Mouse (Mus musculus) neural tube, embryonic 11.5 days (tissue): ENCODE measurements around the gene Rab26. TPM values are rescaled to one million over a fixed set of nuclear protein-coding genes. Genes with fewer than 3 reads are reported as not detected.

Experiments
- ATAC-seq: fragments of 200-750 bp; cut with Nextera tagmentation; 2 replicates; pipeline ENCODE4 v1.8.0; 2017; ENCODE audit warnings: moderate number of reproducible peaks, mild to moderate bottlenecking, moderate TSS enrichment, moderate library complexity; ENCODE audit not compliant: insufficient read depth, low FRiP score, low TSS enrichment
- DNase-seq: peaks from one replicate; pipeline ENCODE4 v3.0.0-alpha.2; 2015; ENCODE audit warnings: low spot score
- H3K27ac ChIP-seq: fragments of 300-500 bp; sonication (generic); 2 replicates; pipeline ENCODE4 v1.5.1; 2014; ENCODE audit warnings: low read depth, mild to moderate bottlenecking, low read length
- H3K27me3 ChIP-seq: fragments of 300-500 bp; sonication (generic); 2 replicates; pipeline ENCODE4 v1.6.1; 2014; ENCODE audit warnings: mild to moderate bottlenecking, low read length, mixed read lengths; ENCODE audit not compliant: control insufficient read depth, insufficient read depth
- H3K36me3 ChIP-seq: fragments of 300-500 bp; sonication (generic); 2 replicates; pipeline ENCODE4 v1.6.1; 2014; ENCODE audit warnings: mild to moderate bottlenecking, low read length, moderate library complexity, mixed read lengths; ENCODE audit not compliant: control insufficient read depth, insufficient read depth
- H3K4me1 ChIP-seq: fragments of 300-500 bp; sonication (generic); 2 replicates; pipeline ENCODE4 v1.6.1; 2014; ENCODE audit warnings: low read length, mixed read lengths; ENCODE audit not compliant: control insufficient read depth, insufficient read depth
- H3K4me2 ChIP-seq: fragments of 300-500 bp; sonication (generic); 2 replicates; pipeline ENCODE4 v1.6.1; 2014; ENCODE audit warnings: low read depth, mild to moderate bottlenecking, moderate library complexity
- H3K4me3 ChIP-seq: fragments of 300-500 bp; sonication (generic); 2 replicates; pipeline ENCODE4 v1.5.1; 2014; ENCODE audit warnings: low read depth, low read length
- H3K9ac ChIP-seq: fragments of 300-500 bp; sonication (generic); 2 replicates; pipeline ENCODE4 v1.6.1; 2014; ENCODE audit warnings: mild to moderate bottlenecking, low read length
- H3K9me3 ChIP-seq: fragments of 300-500 bp; sonication (generic); 2 replicates; pipeline ENCODE4 v1.6.1; 2016; ENCODE audit warnings: low read length; ENCODE audit not compliant: control insufficient read depth
- WGBS: fragments of 180-500 bp; shearing (Covaris S2); extraction: QIAGEN DNeasy Blood & Tissue Kit; methylation state at CpG from one replicate; pipeline ENCODE4 v1.1.7; 2014; 5-methylcytosine and 5-hydroxymethylcytosine counted together
- polyA plus RNA-seq: library from polyadenylated mRNA; unstranded; fragments of >200 nt; fragmentation: Nextera tagmentation; extraction: Ambion mirVana; gene quantifications from 2 replicates; pipeline ENCODE4 v1.2.1, GENCODE M21; 2014

The Rab26 gene
- polyA plus RNA-seq, 1 experiment from 2014 or later = 1.7 TPM

GRCm38 (mm10) chr17:24529007-24529451 is 5.0 kb downstream of the Rab26 start:
- ATAC-seq = no peak
- peak overlapping the region; percentile 52 for H3K9ac ChIP-seq
- peaks cover 6% of the 10 kb centered on the region; the same call in 1 of the 2 replicates for H3K36me3 ChIP-seq
- no peaks in the 10 kb centered on the region for H3K9me3 ChIP-seq
- peak overlapping the region; percentile 46; the same call in 1 of the 2 replicates for H3K27ac ChIP-seq
- H3K4me2 ChIP-seq = peak overlapping the region; percentile 82
- no peaks in the 10 kb centered on the region for H3K27me3 ChIP-seq
- peak; percentile 88 for DNase-seq
- WGBS = under 1% methylated on average over 4 of the region's 4 CpGs
- peak overlapping the region; percentile 84 for H3K4me3 ChIP-seq
- peaks cover 34% of the 10 kb centered on the region for H3K4me1 ChIP-seq

- Histone ChIP-seq H3K4me3 (peak overlapping the region; percentile 84), H3K36me3 (peaks cover 6% of the 10 kb centered on the region; the same call in 1 of the 2 replicates), H3K9ac (peak overlapping the region; percentile 52), H3K4me2 (peak overlapping the region; percentile 82), H3K27ac (0 out of 2 replicates have a peak overlapping the region, but pooled peaks have one; percentile 46), H3K4me1 (peaks cover 34% of the 10 kb centered on the region), H3K9me3 (no peaks in the 10 kb centered on the region), H3K27me3 (no peaks in the 10 kb centered on the region)
- under 1% methylated on average over 8 of the region's 8 CpGs for WGBS
- DNase-seq = no peak
- ATAC-seq = no peak
Observed at GRCm38 (mm10) chr17:24528560-24528918, 5.5 kb downstream of the Rab26 start.

GRCm38 (mm10) chr17:24527723-24528559 is 6.1 kb downstream of the Rab26 start, which contains the start of gene Traf7:
Traf7 (minus strand) TSS chr17:24527938.
- peaks cover 6% of the 10 kb centered on the region; the same call in 1 of the 2 replicates for H3K36me3 ChIP-seq
- peaks cover 28% of the 10 kb centered on the region for H3K4me1 ChIP-seq
- DNase-seq = peak; percentile 92
- H3K4me3 ChIP-seq = peak within 1 kb of the TSS; percentile 84
- H3K9me3 ChIP-seq = no peaks in the 10 kb centered on the region
- H3K4me2 ChIP-seq = peak within 1 kb of the TSS; percentile 82
- H3K27me3 ChIP-seq = no peaks in the 10 kb centered on the region
- peak; percentile 96 for ATAC-seq
- under 1% methylated on average over 40 of the region's 40 CpGs for WGBS
- 0 out of 2 replicates have a peak within 1 kb of the TSS, but pooled peaks have one; percentile 46 for H3K27ac ChIP-seq
- peak within 1 kb of the TSS; percentile 83 for H3K9ac ChIP-seq

GRCm38 (mm10) chr17:24527315-24527714 is 6.7 kb downstream of the Rab26 start:
- Histone ChIP-seq H3K36me3 (peaks cover 6% of the 10 kb centered on the region; the same call in 1 of the 2 replicates), H3K9me3 (no peaks in the 10 kb centered on the region), H3K27ac (0 out of 2 replicates have a peak overlapping the region, but pooled peaks have one; percentile 14), H3K4me3 (peak overlapping the region; percentile 84), H3K27me3 (no peaks in the 10 kb centered on the region), H3K9ac (peak overlapping the region; percentile 83), H3K4me1 (peaks cover 28% of the 10 kb centered on the region), H3K4me2 (peak overlapping the region; percentile 65)
- ATAC-seq = no peak
- DNase-seq = no peak
- under 1% methylated on average over 19 of the region's 19 CpGs for WGBS

GRCm38 (mm10) chr17:24524734-24525133 is 9.3 kb downstream of the Rab26 start:
- 0 out of 2 replicates have a peak, but pooled peaks cover under 1% of the 10 kb centered on the region for H3K36me3 ChIP-seq
- no peak overlapping the region for H3K27ac ChIP-seq
- H3K27me3 ChIP-seq = no peaks in the 10 kb centered on the region
- no peak for DNase-seq
- no peak overlapping the region for H3K4me3 ChIP-seq
- H3K4me2 ChIP-seq = no peak overlapping the region
- 90% methylated on average over 2 of the region's 2 CpGs for WGBS
- ATAC-seq = no peak
- no peak overlapping the region for H3K9ac ChIP-seq
- H3K4me1 ChIP-seq = peaks cover 17% of the 10 kb centered on the region
- H3K9me3 ChIP-seq = no peaks in the 10 kb centered on the region

GRCm38 (mm10) chr17:24520450-24520849 is 13.6 kb downstream of the Rab26 start:
- peaks cover 15% of the 10 kb centered on the region for H3K36me3 ChIP-seq
- DNase-seq (no peak), ATAC-seq (no peak)
- no peaks in the 10 kb centered on the region for H3K9me3 ChIP-seq
- H3K27me3 ChIP-seq = no peaks in the 10 kb centered on the region
- no peak overlapping the region for H3K27ac ChIP-seq
- H3K4me2 ChIP-seq = no peak overlapping the region
- no peaks in the 10 kb centered on the region for H3K4me1 ChIP-seq
- no peak overlapping the region for H3K4me3 ChIP-seq
- H3K9ac ChIP-seq = no peak overlapping the region
- 87% methylated on average over 4 of the region's 4 CpGs for WGBS

- peaks cover 24% of the 10 kb centered on the region for H3K36me3 ChIP-seq
- no peaks in the 10 kb centered on the region for H3K9me3 ChIP-seq
- H3K9ac ChIP-seq = no peak overlapping the region
- no peaks in the 10 kb centered on the region for H3K4me1 ChIP-seq
- no peak overlapping the region for H3K4me3 ChIP-seq
- H3K27ac ChIP-seq = no peak overlapping the region
- DNase-seq (no peak), ATAC-seq (no peak)
- WGBS = 88% methylated on average over 24 of the region's 24 CpGs
- H3K27me3 ChIP-seq = no peaks in the 10 kb centered on the region
- H3K4me2 ChIP-seq = no peak overlapping the region
Observed at GRCm38 (mm10) chr17:24514270-24515257, 19.4 kb downstream of the Rab26 start.

GRCm38 (mm10) chr17:24513609-24514008 is 20.4 kb downstream of the Rab26 start:
- no peaks in the 10 kb centered on the region for H3K4me1 ChIP-seq
- DNase-seq = peak; percentile 63

More at GRCm38 (mm10) chr17:24513609-24514008, 20.4 kb downstream of the Rab26 start:
- Histone ChIP-seq H3K4me2 (no peak overlapping the region), H3K36me3 (peaks cover 23% of the 10 kb centered on the region), H3K9me3 (no peaks in the 10 kb centered on the region), H3K27me3 (no peaks in the 10 kb centered on the region), H3K4me3 (no peak overlapping the region), H3K9ac (no peak overlapping the region), H3K27ac (no peak overlapping the region)
- no peak for ATAC-seq
- 61% methylated on average over 5 of the region's 5 CpGs for WGBS
